Comparison of ENCODE assay signal across 18 mouse cellular contexts in genomic region chr2:90808241-90809126, GRCm38 (mm10). TPM values are rescaled to one million over a fixed set of nuclear protein-coding genes. Genes with fewer than 3 reads are reported as not detected.
DNase-seq lines count a peak whose midpoint lies in the region; ATAC-seq and TF ChIP-seq lines count a peak whose summit lies in the region.
"Had no signal": no experiment of that assay in that cellular context is flagged by ENCODE, and none has a peak within 500 bp of the region (broad histone marks: within the 10 kb centered on the region; RNA-seq: fewer than 3 reads in every experiment).

No protein-coding gene starts in this region.

- no peak for TF ChIP-seq POLR2A in lung, adult 2 months (IDR thresholded peaks at IDR 0.05; ENCODE audit: borderline replicate concordance, extremely low read depth, low read depth, low read length)

- peak; percentile 22; the same call in 1 of the 2 replicates for TF ChIP-seq CTCF in lung, embryonic 14.5 days (IDR thresholded peaks at IDR 0.05; ENCODE audit: low read depth)
- TF ChIP-seq CTCF in lung, adult 2 months (IDR thresholded peaks at IDR 0.05; ENCODE audit: insufficient read depth, low read length): no peak

- 82% methylated on average over 6 of the region's 6 CpGs for WGBS in heart, embryonic 10.5 days
- 78% methylated on average over 6 of the region's 6 CpGs for WGBS in heart, embryonic 12.5 days
- 70% methylated on average over 6 of the region's 6 CpGs for WGBS in lung, embryonic 14.5 days
- 72% methylated on average over 6 of the region's 6 CpGs for WGBS in lung, adult 2 months
- WGBS in forebrain, embryonic 10.5 days: 81% methylated on average over 6 of the region's 6 CpGs

- H3K4me1 ChIP-seq in heart, embryonic 10.5 days: no peaks in the 10 kb centered on the region
- no peaks in the 10 kb centered on the region for H3K4me1 ChIP-seq in heart, embryonic 12.5 days (replicated peaks)
- no peaks in the 10 kb centered on the region for H3K4me1 ChIP-seq in lung, embryonic 14.5 days (ENCODE audit: insufficient read depth)
- no peaks in the 10 kb centered on the region for H3K4me1 ChIP-seq in lung, adult 2 months (ENCODE audit: control insufficient read depth, insufficient read depth, low read length)
- H3K4me1 ChIP-seq in forebrain, embryonic 10.5 days: no peaks in the 10 kb centered on the region
- H3K4me1 ChIP-seq: heart, embryonic 15.5 days; hindbrain, embryonic 10.5 days; midbrain, embryonic 12.5 days had no signal

- H3K27me3 ChIP-seq in heart, embryonic 10.5 days (ENCODE audit: insufficient read depth, poor library complexity, severe bottlenecking): no peaks in the 10 kb centered on the region
- H3K27me3 ChIP-seq in heart, embryonic 12.5 days (replicated peaks): no peaks in the 10 kb centered on the region
- no peaks in the 10 kb centered on the region for H3K27me3 ChIP-seq in lung, embryonic 14.5 days (ENCODE audit: insufficient read depth, low read length)
- no peaks in the 10 kb centered on the region for H3K27me3 ChIP-seq in forebrain, embryonic 10.5 days (ENCODE audit: poor library complexity, severe bottlenecking)
- H3K27me3 ChIP-seq: heart, embryonic 15.5 days; midbrain, embryonic 12.5 days had no signal

- no peak overlapping the region for H3K4me3 ChIP-seq in heart, embryonic 10.5 days
- no peak overlapping the region for H3K4me3 ChIP-seq in heart, embryonic 12.5 days
- no peak overlapping the region for H3K4me3 ChIP-seq in lung, embryonic 14.5 days (ENCODE audit: low read depth, low read length)
- no peak overlapping the region for H3K4me3 ChIP-seq in lung, adult 2 months (replicated peaks; ENCODE audit: extremely low read depth, low read depth, low read length)
- H3K4me3 ChIP-seq in forebrain, embryonic 10.5 days: no peak overlapping the region
- H3K4me3 ChIP-seq: heart, embryonic 15.5 days; hindbrain, embryonic 10.5 days; midbrain, embryonic 12.5 days had no signal

- no peaks in the 10 kb centered on the region for H3K9me3 ChIP-seq in heart, embryonic 10.5 days
- H3K9me3 ChIP-seq in heart, embryonic 12.5 days (replicated peaks): no peaks in the 10 kb centered on the region
- H3K9me3 ChIP-seq in lung, embryonic 14.5 days (ENCODE audit: low read depth, low read length): no peaks in the 10 kb centered on the region
- H3K9me3 ChIP-seq in forebrain, embryonic 10.5 days: no peaks in the 10 kb centered on the region
- H3K9me3 ChIP-seq: G1E; heart, embryonic 15.5 days; hindbrain, embryonic 10.5 days; midbrain, embryonic 12.5 days had no signal

- no peak overlapping the region for H3K9ac ChIP-seq in heart, embryonic 12.5 days
- H3K9ac ChIP-seq in lung, embryonic 14.5 days: no peak overlapping the region
- H3K9ac ChIP-seq: heart, embryonic 15.5 days; midbrain, embryonic 12.5 days had no signal

- no peaks in the 10 kb centered on the region for H3K36me3 ChIP-seq in heart, embryonic 10.5 days
- no peaks in the 10 kb centered on the region for H3K36me3 ChIP-seq in heart, embryonic 12.5 days
- no peaks in the 10 kb centered on the region for H3K36me3 ChIP-seq in lung, embryonic 14.5 days (ENCODE audit: insufficient read depth)
- H3K36me3 ChIP-seq in forebrain, embryonic 10.5 days (replicated peaks): no peaks in the 10 kb centered on the region
- H3K36me3 ChIP-seq: G1E; heart, embryonic 15.5 days; hindbrain, embryonic 10.5 days; midbrain, embryonic 12.5 days had no signal

- H3K4me2 ChIP-seq in heart, embryonic 12.5 days: no peak overlapping the region
- H3K4me2 ChIP-seq in lung, embryonic 14.5 days: no peak overlapping the region
- H3K4me2 ChIP-seq: heart, embryonic 15.5 days; liver, embryonic 11.5 days; midbrain, embryonic 12.5 days had no signal

- no peak overlapping the region for H3K27ac ChIP-seq in heart, embryonic 10.5 days
- no peak overlapping the region for H3K27ac ChIP-seq in heart, embryonic 12.5 days (ENCODE audit: poor library complexity, severe bottlenecking)
- no peak overlapping the region for H3K27ac ChIP-seq in lung, embryonic 14.5 days (ENCODE audit: low read depth)
- H3K27ac ChIP-seq in forebrain, embryonic 10.5 days: no peak overlapping the region
- H3K27ac ChIP-seq: heart, embryonic 15.5 days; hindbrain, embryonic 10.5 days; hindbrain, postnatal 0 days; midbrain, embryonic 12.5 days; stomach, postnatal 0 days had no signal

- peak; percentile 70; the same call in 1 of the 2 replicates for ATAC-seq in cerebellum, adult (ENCODE audit: insufficient number of reproducible peaks, low FRiP score, low TSS enrichment)
- ATAC-seq in heart, embryonic 12.5 days (ENCODE audit: insufficient number of reproducible peaks, low FRiP score): no peak
- no peak for ATAC-seq in lung, embryonic 14.5 days (ENCODE audit: insufficient read depth)
- ATAC-seq: hindbrain, postnatal 0 days; intestine, postnatal 0 days had no signal

- no peak for DNase-seq in cerebellum, adult 11 months
- DNase-seq in heart, embryonic 10.5 days (ENCODE audit: low spot score): peak; percentile 69
- peak; percentile 33 for DNase-seq in lung, embryonic 14.5 days
- no peak for DNase-seq in lung, adult 2 months
- peak; percentile 69 for DNase-seq in cerebellum, adult 9-11 months
- no peak for DNase-seq in forebrain, embryonic 10.5 days (ENCODE audit: extremely low spot score, low spot score)
- DNase-seq: heart, adult 18-20 months; lung, adult 18-20 months had no signal

RNA-seq across cellular contexts. Expression of gene Agbl2, which starts 26.0 kb away (rescaled TPM):
- 0.51 and 0.92 TPM in 2 replicates for polyA plus RNA-seq in heart, embryonic 10.5 days (2016; fragmentation: Nextera tagmentation; extraction: Ambion mirVana)
- 1.1 and 1.4 TPM in 2 replicates for polyA plus RNA-seq in heart, embryonic 12.5 days (2016; fragmentation: Nextera tagmentation; extraction: Ambion mirVana)
- 0.96 and 1.2 TPM in 2 replicates for polyA plus RNA-seq in lung, embryonic 14.5 days (2014; fragmentation: Nextera tagmentation; extraction: Ambion mirVana)
- 3.5 and 5.0 TPM in 2 replicates for polyA plus RNA-seq in lung, adult 2 months (2012; rRNA removed)
- polyA plus RNA-seq in forebrain, embryonic 10.5 days (2016; fragmentation: Nextera tagmentation; extraction: Ambion mirVana): 0.58 and 0.70 TPM in 2 replicates
- polyA plus RNA-seq: G1E had no signal

RNA-seq across cellular contexts. Expression of gene Mtch2, which starts 38.5 kb away (rescaled TPM):
- 252 and 254 TPM in 2 replicates for polyA plus RNA-seq in heart, embryonic 10.5 days (2016; fragmentation: Nextera tagmentation; extraction: Ambion mirVana)
- polyA plus RNA-seq in heart, embryonic 12.5 days (2016; fragmentation: Nextera tagmentation; extraction: Ambion mirVana): 201 and 211 TPM in 2 replicates
- polyA plus RNA-seq in lung, embryonic 14.5 days (2014; fragmentation: Nextera tagmentation; extraction: Ambion mirVana): 228 and 241 TPM in 2 replicates
- polyA plus RNA-seq in lung, adult 2 months (2012; rRNA removed): 35.0 and 69.1 TPM in 2 replicates
- 245 and 249 TPM in 2 replicates for polyA plus RNA-seq in forebrain, embryonic 10.5 days (2016; fragmentation: Nextera tagmentation; extraction: Ambion mirVana)

Comparison
In these comparisons a context has a peak if more than half of its experiments do, and no peak if none do; other contexts are left out.
1. DNase-seq: peak in heart, embryonic 10.5 days (single experiment), lung, embryonic 14.5 days (single experiment) and cerebellum, adult 9-11 months (single experiment); none in cerebellum, adult 11 months (single experiment), lung, adult 2 months (single experiment) and forebrain, embryonic 10.5 days (single experiment).